Mouse (Mus musculus): ENCODE measurements around the gene Pnpla6.
"Not testable (repeated sequence)": the region's sequence is repeated elsewhere in the genome, so short reads cannot be mapped to it uniquely, and the experiment has no call there.

The Pnpla6 gene

GRCm38 (mm10) chr8:3576211-3576960, 61.2 kb downstream of the Pnpla6 start:
- DNase-seq (ENCODE audit: low read depth), result no peak

GRCm38 (mm10) chr8:3579390-3580364, 64.5 kb downstream of the Pnpla6 start:
- no peak for DNase-seq (ENCODE audit: low read depth)

GRCm38 (mm10) chr8:3581961-3582360, 66.8 kb downstream of the Pnpla6 start:
- not testable (repeated sequence) for DNase-seq (ENCODE audit: low read depth)

GRCm38 (mm10) chr8:3586452-3586851, 71.3 kb downstream of the Pnpla6 start:
- no peak for DNase-seq (ENCODE audit: low read depth)

GRCm38 (mm10) chr8:3586993-3587390, 71.8 kb downstream of the Pnpla6 start, which contains the start of gene Camsap3:
Gene Camsap3 (plus strand): TSS chr8:3587293.
- no peak for DNase-seq (ENCODE audit: low read depth)

GRCm38 (mm10) chr8:3587391-3588257, 72.4 kb downstream of the Pnpla6 start:
- no peak for DNase-seq (ENCODE audit: low read depth)

GRCm38 (mm10) chr8:3588258-3588633, 73.1 kb downstream of the Pnpla6 start:
- DNase-seq (ENCODE audit: low read depth), result no peak

- peak; percentile 55 for DNase-seq (ENCODE audit: low read depth)
These were observed 78.3 kb downstream of the Pnpla6 start for GRCm38 (mm10) chr8:3593470-3593869.

Data from NIH3T3 (cell line).